Mouse (Mus musculus): ENCODE measurements at regions not wholly inside any gene's neighbourhood (a gene's known extent, or its start where the extent isn't known, plus 50 kb on each side); places are given as distances from the start of the nearest gene placed in this dataset.

DNA sequence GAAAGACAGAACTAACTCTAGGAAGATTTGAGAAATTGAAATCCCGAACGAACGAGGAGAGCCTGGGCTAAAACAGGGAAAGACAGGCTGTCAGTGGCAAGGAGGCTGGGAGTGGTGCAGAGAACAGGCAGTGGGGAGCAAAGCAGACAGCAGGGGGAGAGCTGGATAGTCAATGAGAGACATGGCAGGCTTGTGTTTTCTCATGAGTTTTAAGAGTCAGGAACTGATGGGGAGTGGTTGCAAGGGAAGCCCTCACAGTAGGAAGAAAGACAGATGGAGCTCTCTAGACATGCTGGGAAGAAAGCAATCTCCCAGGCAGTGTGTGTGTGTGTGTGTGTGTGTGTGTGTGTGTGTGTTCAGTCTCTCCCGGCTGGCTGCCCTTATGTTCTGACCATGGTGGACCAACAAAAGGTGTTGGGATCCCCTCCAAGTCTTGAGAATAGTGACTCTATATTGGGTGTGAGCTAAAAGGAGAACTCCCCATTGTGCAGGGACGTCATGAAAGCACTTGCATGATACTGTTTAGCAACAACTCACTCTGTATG lies 577.9 kb downstream of the Plcl1 start:
- no peak for DNase-seq (ENCODE audit: low read depth, low spot score)

DNA sequence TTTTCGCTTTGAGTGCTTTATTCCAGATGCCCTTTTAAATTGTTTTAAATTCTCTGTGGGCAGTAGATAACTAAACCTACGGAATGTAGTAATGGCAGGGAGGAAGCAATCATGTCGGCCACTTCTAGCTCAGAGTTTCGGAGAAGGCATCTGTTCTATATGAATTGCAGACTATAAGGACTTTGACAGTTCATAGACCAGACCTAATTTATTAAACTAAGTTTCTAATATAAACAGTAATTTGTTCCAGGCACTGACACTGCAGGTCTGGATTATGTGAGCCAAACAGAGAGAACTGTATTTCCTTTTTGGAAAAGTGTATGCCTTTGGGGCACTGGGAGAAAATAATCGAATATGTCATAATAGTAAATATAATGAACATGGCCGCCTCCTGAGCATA lies 591.4 kb downstream of the Plcl1 start:
- DNase-seq (ENCODE audit: low read depth, low spot score) = no peak
